Mouse (Mus musculus) brown adipose tissue, adult 24 weeks (tissue): ENCODE measurements at regions not wholly inside any gene's neighbourhood (a gene's known extent, or its start where the extent isn't known, plus 50 kb on each side); places are given as distances from the start of the nearest gene placed in this dataset.

Experiments used
- H3K27ac ChIP-seq: fragments of 200-500 bp; replicated peaks from 2 replicates; pipeline ENCODE4 v1.5.1; 2012; ENCODE audit warnings: low read depth, mild to moderate bottlenecking, low read length
- H3K4me1 ChIP-seq: fragments of 200-500 bp; 2 replicates; pipeline ENCODE4 v1.6.1; 2012; ENCODE audit warnings: low read length, mixed read lengths; ENCODE audit not compliant: control insufficient read depth, insufficient read depth, insufficient read length
- H3K4me3 ChIP-seq: fragments of 200-500 bp; 2 replicates; pipeline ENCODE4 v1.5.1; 2012; ENCODE audit warnings: low read depth, mild to moderate bottlenecking, low read length, moderate library complexity; ENCODE audit not compliant: insufficient read depth

- H3K27ac ChIP-seq = no peak overlapping the region
- no peak overlapping the region for H3K4me3 ChIP-seq
- peaks cover 2% of the 10 kb centered on the region; the same call in 1 of the 2 replicates for H3K4me1 ChIP-seq
Observed at GRCm38 (mm10) chr15:25305801-25306200, 107.8 kb downstream of the Basp1 start.

GRCm38 (mm10) chr15:25303379-25303778, 110.2 kb downstream of the Basp1 start:
- H3K4me3 ChIP-seq = no peak overlapping the region
- peaks cover 2% of the 10 kb centered on the region; the same call in 1 of the 2 replicates for H3K4me1 ChIP-seq
- no peak overlapping the region for H3K27ac ChIP-seq

GRCm38 (mm10) chr15:25302671-25303294, 110.8 kb downstream of the Basp1 start:
- Histone ChIP-seq H3K4me3 (no peak overlapping the region), H3K27ac (no peak overlapping the region; the same call in 1 of the 2 replicates), H3K4me1 (peaks cover 2% of the 10 kb centered on the region; the same call in 1 of the 2 replicates)

GRCm38 (mm10) chr15:25301810-25302209, 111.8 kb downstream of the Basp1 start:
- H3K4me3 ChIP-seq = no peak overlapping the region
- no peak overlapping the region for H3K27ac ChIP-seq
- H3K4me1 ChIP-seq = peaks cover 2% of the 10 kb centered on the region; the same call in 1 of the 2 replicates

GRCm38 (mm10) chr15:25297278-25297677, 116.3 kb downstream of the Basp1 start:
- Histone ChIP-seq H3K27ac (no peak overlapping the region), H3K4me1 (no peaks in the 10 kb centered on the region), H3K4me3 (no peak overlapping the region)

DNA sequence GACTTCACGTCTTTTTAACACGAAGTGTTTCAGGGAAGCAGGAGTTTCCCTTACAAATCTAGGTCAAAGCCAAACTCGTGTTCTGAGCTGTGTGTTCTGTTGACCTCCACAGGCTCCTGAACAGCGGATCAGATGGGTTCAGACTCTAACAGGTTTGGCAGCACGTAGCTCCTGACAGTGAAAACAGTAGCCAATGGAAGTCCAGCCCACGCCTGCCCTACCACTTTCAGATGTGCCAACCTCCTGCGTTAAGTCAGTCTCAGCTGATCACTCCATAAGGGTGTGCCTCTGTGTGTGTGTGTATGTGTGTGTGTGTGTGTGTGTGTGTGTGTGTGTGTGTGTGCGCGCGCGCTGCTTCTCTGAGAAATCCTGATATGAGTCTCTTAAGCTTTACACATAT, 116.8 kb downstream of the Basp1 start:
- Histone ChIP-seq H3K4me3 (no peak overlapping the region), H3K27ac (no peak overlapping the region), H3K4me1 (no peaks in the 10 kb centered on the region)

DNA sequence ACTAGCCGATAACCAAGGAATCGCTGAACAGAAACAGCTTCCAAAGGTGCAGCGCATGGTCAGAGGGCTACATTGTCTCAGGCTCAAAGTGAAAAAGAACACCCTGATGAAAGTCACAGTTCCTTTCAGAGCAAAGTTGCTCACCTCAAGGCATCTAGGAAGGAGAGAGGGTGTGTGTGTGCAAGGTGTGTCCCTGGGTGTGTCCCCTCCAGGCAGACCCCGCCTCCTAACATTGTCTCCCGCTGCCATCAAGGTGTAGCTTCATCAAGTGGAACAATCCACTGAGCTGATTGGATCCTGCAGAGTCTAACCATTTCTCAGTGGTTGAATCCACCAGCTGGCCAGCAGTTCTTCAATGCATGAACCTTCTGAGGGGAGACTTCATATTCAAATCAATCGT, 117.8 kb downstream of the Basp1 start:
- Histone ChIP-seq H3K4me1 (no peaks in the 10 kb centered on the region), H3K27ac (no peak overlapping the region), H3K4me3 (no peak overlapping the region)

DNA sequence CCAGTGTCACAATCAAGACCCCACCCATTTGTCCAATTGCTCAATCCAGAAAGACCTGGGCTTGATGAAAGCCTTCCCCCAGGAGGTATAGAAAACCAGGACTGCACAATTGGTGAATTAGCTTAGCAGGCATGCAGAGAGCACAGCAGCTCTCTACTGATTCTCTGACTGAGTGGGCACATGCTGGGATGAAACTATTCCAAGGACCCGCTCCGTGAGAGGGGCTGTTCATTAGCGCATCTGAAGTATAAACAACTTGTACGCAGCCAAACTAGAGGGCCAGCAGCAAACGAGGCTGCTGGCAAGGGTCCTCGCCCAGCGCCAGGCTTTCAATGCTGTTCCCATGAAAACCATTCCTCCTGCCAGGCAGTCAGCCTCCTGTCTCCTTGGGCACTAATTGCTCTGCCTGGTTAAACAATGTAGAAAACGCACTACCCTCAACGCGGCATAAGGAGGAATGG, 122.3 kb downstream of the Basp1 start:
- H3K4me1 ChIP-seq = no peaks in the 10 kb centered on the region
- H3K4me3 ChIP-seq = no peak overlapping the region
- no peak overlapping the region for H3K27ac ChIP-seq

GRCm38 (mm10) chr15:25287850-25288249, 125.7 kb downstream of the Basp1 start:
- peak overlapping the region; percentile 24; the same call in 1 of the 2 replicates for H3K27ac ChIP-seq
- H3K4me3 ChIP-seq = no peak overlapping the region
- no peaks in the 10 kb centered on the region for H3K4me1 ChIP-seq

- no peak overlapping the region for H3K4me3 ChIP-seq
- no peaks in the 10 kb centered on the region for H3K4me1 ChIP-seq
- no peak overlapping the region for H3K27ac ChIP-seq
Observed at GRCm38 (mm10) chr15:25284354-25285199, 129.0 kb downstream of the Basp1 start.

GRCm38 (mm10) chr15:25283713-25284112, 129.9 kb downstream of the Basp1 start:
- Histone ChIP-seq H3K27ac (no peak overlapping the region), H3K4me3 (no peak overlapping the region), H3K4me1 (no peaks in the 10 kb centered on the region)

DNA sequence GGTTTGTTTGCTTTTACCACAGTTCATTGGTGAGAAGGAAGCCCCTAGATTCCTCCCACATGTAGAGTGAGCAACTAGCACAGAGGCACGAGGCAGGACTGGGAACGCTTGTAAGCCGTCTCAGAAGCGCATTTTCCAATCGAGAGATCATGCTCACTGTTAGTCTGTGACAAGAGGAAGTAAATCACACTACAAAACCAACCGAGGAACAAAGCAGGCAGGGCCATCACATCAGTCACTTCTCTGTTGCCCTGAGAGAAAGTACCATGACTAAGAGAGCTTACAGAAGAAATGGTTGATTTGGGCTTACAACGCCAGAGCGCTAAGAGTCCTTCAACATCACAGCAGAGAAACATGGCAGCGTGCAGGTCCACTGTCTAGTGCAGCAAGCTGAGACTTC, 131.2 kb downstream of the Basp1 start:
- peak overlapping the region; percentile 19; the same call in 1 of the 2 replicates for H3K27ac ChIP-seq
- no peaks in the 10 kb centered on the region for H3K4me1 ChIP-seq
- H3K4me3 ChIP-seq = no peak overlapping the region

DNA sequence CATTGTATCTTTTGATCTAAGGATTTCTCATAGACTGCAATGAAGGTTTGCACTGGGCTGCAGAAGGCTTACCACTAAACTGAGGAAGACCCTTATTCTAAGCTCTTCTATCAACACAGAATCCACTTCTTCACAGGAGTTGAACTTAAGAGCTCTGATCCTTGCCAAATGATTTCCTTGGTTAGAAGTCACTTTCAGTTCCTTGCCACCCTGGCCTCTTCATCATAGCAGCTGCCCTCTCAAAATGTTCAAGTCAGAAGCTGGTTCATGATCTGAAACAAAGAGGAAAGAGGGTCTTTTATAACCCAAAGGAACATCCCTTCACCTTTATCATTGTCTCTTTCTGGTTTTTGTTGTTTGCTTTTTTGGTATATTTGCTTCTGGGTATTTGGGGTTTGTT, 131.6 kb downstream of the Basp1 start:
- H3K27ac ChIP-seq = peak overlapping the region; percentile 19; the same call in 1 of the 2 replicates
- H3K4me3 ChIP-seq = no peak overlapping the region
- no peaks in the 10 kb centered on the region for H3K4me1 ChIP-seq

DNA sequence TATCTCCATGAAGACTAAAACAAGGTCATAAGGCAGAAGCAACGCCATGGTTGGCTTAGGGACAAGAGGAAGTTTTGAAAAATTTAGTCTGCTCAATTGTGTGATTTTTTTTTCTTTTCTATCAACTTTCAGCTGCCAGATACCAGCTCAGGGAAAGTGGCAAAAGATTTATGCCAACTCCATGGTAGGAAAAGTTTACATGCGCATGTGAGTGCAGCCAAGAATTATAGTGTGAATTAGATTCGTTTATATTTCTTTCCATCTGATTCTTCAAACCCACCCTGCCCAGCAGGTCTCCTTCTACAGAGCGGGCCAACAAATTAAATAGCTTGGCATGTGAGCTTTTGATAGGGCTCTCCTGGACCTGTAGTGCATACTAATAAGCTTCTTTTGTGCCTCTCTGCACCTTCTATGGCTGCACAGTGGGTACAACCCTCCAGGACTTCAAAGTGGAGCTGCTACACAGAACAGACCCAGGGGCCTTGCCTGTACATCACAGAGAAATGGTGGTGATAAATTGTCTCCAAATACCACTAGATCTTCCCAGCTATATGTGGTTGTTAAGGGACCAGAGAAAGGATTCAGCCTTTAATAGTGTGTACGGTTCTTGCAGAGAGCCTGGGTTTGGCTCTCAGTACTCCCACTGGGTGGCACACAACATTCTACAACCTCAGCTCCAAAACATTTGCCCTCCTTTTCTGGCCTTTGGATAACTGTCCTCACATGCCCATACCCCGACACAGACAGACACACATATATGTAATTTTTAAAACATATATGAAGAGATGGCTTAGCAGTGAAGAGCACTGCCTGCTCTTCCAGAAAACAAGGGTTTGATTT, 135.0 kb downstream of the Basp1 start:
- Histone ChIP-seq H3K4me1 (no peaks in the 10 kb centered on the region), H3K27ac (no peak overlapping the region), H3K4me3 (no peak overlapping the region)

DNA sequence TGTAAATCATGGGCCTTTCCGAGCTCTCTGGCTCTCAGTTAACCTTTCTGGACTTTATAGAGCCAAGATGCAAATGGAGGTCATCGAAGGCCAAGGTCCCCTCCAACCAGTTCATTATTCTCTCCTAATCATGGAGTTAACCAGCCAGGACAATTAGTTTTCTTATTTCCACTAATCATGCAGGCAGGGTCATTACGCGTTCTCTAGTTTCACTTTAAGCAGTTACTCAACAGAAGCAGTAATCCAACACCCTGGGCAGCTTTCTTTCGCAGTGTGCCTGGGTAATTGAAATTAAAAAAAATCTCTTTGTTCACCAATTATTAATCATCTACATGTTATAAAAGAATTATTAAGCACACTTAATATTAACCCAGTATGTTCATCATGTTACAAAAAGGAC, 137.3 kb downstream of the Basp1 start:
- H3K4me3 ChIP-seq = no peak overlapping the region
- H3K4me1 ChIP-seq = no peaks in the 10 kb centered on the region
- H3K27ac ChIP-seq = no peak overlapping the region
